Mouse (Mus musculus) G1E (cell line): ENCODE results near the gene Cyp2u1.

Experiments
- CTCF ChIP-seq: IDR thresholded peaks from 2 replicates; pipeline ENCODE4 v1.5.1; 2012; ENCODE audit warnings: low read depth, low read length, inconsistent platforms, mixed read lengths
- GATA1 ChIP-seq: IDR thresholded peaks from 2 replicates; pipeline ENCODE4 v1.6.1; 2012; ENCODE audit warnings: borderline replicate concordance, low read length, inconsistent platforms, mixed read lengths
- GATA2 ChIP-seq: IDR thresholded peaks from 2 replicates; pipeline ENCODE4 v1.6.1; 2012; ENCODE audit warnings: low read depth, low read length, inconsistent platforms, borderline replicate concordance
- POLR2AphosphoS5 ChIP-seq: IDR thresholded peaks from 2 replicates; pipeline ENCODE4 v1.6.1; 2012; ENCODE audit warnings: low read depth, low read length, inconsistent platforms; ENCODE audit not compliant: insufficient replicate concordance
- TAL1 ChIP-seq: conservative IDR thresholded peaks from 2 replicates; pipeline ENCODE4 v1.6.1; 2012; ENCODE audit warnings: low read depth, low read length, inconsistent platforms, mixed read lengths

DNA sequence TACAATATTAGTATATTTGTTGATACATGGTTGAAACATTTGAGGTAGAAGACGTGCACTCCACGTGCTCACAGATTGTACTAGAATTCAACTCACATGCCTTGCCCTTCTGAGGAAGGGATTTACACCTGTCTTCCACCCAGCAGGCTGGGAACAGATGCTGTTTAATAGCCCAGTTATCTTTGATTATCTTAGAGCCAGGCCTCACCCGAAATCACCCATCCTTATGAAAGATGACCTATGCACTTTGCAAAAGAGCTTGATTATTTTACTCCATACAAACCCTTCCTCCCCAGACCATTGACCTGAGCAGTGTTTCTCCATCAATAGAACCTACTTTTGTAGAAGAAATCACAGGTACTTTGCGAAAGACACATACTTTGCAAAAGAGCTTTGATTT lies 7.5 kb upstream of the Cyp2u1 start:
- no peak for TF ChIP-seq GATA2
- TF ChIP-seq CTCF = no peak
- no peak for TF ChIP-seq POLR2AphosphoS5
- TF ChIP-seq GATA1 = no peak
- TF ChIP-seq TAL1 = no peak
